Mouse (Mus musculus): ENCODE measurements around the gene Cebpe. TPM values are rescaled to one million over a fixed set of nuclear protein-coding genes. Genes with fewer than 3 reads are reported as not detected.
A peak's percentile ranks its signal among the peaks of the same experiment; 100 is the strongest.

Cebpe gene
- polyA plus RNA-seq (2016; fragmentation: Nextera tagmentation; extraction: Ambion mirVana), result 0.15 TPM in 1 of 2 replicates, not detected in the other

DNA sequence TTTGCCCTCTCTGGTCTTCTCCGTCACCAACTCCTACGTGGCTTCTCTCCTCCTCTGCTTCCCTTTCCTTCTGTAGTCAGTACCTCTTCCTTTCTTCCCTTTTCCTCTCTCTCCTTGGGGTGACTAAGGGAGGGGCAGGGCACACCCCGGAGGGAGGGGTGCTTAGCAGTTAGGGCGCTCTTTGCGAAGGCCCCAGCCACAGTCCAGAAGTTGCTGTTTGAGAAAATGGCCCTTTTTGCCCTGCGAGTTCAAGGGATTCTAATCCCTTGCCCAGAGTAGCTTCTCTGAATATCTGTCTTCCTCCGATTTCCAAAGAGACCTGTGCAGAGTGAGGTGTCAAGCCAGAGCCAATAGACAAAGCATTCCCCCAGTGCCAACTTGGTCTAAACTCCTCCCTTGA is at the start of gene Cebpe:
Gene Cebpe (minus strand): TSS at position 101 of the 400 bp plus-strand sequence.
- 90% methylated on average over 7 of the region's 7 CpGs for WGBS

DNA sequence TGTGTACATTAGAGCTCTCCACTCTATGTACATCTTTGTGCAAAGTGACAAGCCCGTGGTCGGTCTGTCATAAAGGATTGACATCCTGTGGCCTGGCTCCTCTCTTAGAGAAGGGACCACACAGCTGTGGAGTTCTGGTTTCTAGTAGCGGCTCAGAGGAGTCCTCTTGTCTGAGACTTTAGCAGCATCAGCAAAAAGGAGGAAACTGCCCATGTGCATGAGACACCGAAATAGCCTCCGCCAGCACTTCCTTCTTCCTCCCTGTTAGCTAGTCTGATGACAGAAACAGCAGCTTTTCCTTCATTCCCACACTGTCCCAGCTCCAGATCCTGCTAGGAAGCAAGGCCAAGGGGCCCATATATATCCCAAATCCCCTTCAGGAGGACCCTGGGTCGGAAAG is 44.4 kb upstream of the Cebpe start:
- Histone ChIP-seq H3K36me3 (no peaks in the 10 kb centered on the region), H3K27me3 (replicated peaks) (no peaks in the 10 kb centered on the region), H3K9me3 (no peaks in the 10 kb centered on the region), H3K27ac (no peak overlapping the region), H3K4me3 (no peak overlapping the region), H3K4me1 (peaks cover 4% of the 10 kb centered on the region), H3K4me2 (replicated peaks) (no peak overlapping the region), H3K9ac (no peak overlapping the region)
- no peak for ATAC-seq (ENCODE audit: low FRiP score, low read depth)
- 85% methylated on average over 6 of the region's 6 CpGs for WGBS

More for the DNA sequence above, at the start of gene Cebpe:
- no peak within 1 kb of the TSS for H3K4me2 ChIP-seq (replicated peaks)
- no peaks in the 10 kb centered on the region for H3K9me3 ChIP-seq
- no peak within 1 kb of the TSS for H3K27ac ChIP-seq
- H3K9ac ChIP-seq, result no peak within 1 kb of the TSS
- H3K36me3 ChIP-seq, result no peaks in the 10 kb centered on the region
- no peak within 1 kb of the TSS for H3K4me3 ChIP-seq
- no peak for ATAC-seq (ENCODE audit: low FRiP score, low read depth)
- no peaks in the 10 kb centered on the region for H3K27me3 ChIP-seq (replicated peaks)
- 0 out of 2 replicates have a peak, but pooled peaks cover 7% of the 10 kb centered on the region for H3K4me1 ChIP-seq

DNA sequence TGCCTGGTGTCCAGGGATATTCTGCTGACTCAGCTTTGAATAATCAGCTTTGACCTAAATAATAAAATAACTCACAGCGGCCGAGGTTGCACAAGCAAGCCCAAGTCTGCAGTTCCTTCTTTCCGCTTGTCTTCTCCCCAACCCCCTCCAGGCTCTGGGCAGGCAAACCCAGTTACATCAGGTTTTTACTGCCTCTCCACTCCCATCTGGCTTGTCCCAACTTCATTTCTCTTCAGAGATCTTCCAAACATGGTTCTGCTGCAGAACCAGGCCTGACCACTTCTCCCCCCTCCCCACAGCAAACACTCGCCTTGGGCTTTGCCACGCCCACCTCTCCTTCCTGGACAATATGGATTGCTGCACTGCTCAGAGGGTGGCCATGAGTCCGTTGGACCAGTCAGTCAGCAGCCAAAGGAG is 42.6 kb upstream of the Cebpe start:
- Histone ChIP-seq H3K27me3 (replicated peaks) (no peaks in the 10 kb centered on the region), H3K4me3 (no peak overlapping the region), H3K27ac (no peak overlapping the region), H3K9ac (no peak overlapping the region), H3K4me1 (peaks cover 4% of the 10 kb centered on the region), H3K4me2 (replicated peaks) (no peak overlapping the region), H3K9me3 (no peaks in the 10 kb centered on the region), H3K36me3 (no peaks in the 10 kb centered on the region)
- 29% methylated on average over 6 of the region's 6 CpGs for WGBS
- ATAC-seq (ENCODE audit: low FRiP score, low read depth), result 0 out of 2 replicates have a peak, but pooled peaks have one; percentile 17

DNA sequence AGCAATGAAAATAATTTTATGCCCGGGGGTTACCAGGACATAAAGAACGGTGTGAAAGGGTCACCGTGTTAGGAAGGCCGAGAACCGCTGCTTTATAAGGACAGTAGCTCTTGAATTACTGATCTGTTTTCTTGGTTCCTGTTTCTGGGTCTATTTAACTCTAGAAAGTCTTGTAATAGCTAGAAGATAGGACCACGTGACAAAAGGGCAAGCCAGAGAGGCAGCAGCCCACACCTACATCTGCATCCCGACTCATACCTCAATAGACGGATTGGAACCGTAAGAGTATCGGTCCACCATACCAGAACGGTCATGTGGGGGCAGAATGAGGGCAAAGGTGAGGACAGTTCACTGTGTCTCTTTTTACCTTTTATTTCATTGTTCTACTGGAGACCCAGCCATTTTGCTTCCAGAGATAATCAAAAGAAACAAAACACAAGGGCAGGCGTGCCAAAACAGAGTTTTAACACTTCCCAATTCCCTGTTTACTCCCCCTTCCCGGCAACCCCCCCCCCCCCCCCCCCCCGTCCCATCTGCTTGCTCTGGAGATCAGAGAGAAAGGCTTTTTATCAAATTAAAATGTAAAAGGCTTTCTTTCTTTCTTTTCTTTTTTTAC is 42.1 kb upstream of the Cebpe start:
- H3K9ac ChIP-seq, result no peak overlapping the region
- 74% methylated on average over 14 of the region's 14 CpGs for WGBS
- no peak overlapping the region for H3K4me3 ChIP-seq
- peaks cover 4% of the 10 kb centered on the region for H3K4me1 ChIP-seq
- no peak overlapping the region for H3K27ac ChIP-seq
- no peak for ATAC-seq (ENCODE audit: low FRiP score, low read depth)
- H3K27me3 ChIP-seq (replicated peaks), result no peaks in the 10 kb centered on the region
- no peaks in the 10 kb centered on the region for H3K36me3 ChIP-seq
- no peak overlapping the region for H3K4me2 ChIP-seq (replicated peaks)
- no peaks in the 10 kb centered on the region for H3K9me3 ChIP-seq

DNA sequence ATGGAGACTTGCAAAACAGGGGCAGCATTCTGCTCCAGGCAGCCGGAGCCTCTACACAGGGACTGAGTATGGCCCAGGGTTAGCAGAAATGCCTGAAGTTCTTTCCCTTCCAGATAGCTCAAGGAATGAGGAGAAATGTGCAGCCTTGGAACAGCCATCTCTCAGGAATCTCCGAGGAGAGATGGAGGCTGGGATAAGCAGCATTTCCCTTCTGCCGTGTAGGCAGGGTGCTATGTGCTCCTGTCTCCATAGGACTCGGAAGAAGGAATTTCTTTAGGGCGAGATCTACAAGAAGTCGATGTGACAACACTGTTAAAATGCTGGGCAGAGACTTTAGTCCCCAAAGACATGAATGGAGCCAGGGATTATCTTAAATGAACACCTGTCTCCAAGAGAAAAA is 41.0 kb upstream of the Cebpe start:
- Histone ChIP-seq H3K4me3 (no peak overlapping the region), H3K27ac (no peak overlapping the region), H3K36me3 (no peaks in the 10 kb centered on the region), H3K27me3 (replicated peaks) (no peaks in the 10 kb centered on the region), H3K4me2 (replicated peaks) (no peak overlapping the region), H3K4me1 (peaks cover 4% of the 10 kb centered on the region), H3K9me3 (no peaks in the 10 kb centered on the region), H3K9ac (no peak overlapping the region)
- ATAC-seq (ENCODE audit: low FRiP score, low read depth), result no peak
- WGBS, result 89% methylated on average over 6 of the region's 6 CpGs

DNA sequence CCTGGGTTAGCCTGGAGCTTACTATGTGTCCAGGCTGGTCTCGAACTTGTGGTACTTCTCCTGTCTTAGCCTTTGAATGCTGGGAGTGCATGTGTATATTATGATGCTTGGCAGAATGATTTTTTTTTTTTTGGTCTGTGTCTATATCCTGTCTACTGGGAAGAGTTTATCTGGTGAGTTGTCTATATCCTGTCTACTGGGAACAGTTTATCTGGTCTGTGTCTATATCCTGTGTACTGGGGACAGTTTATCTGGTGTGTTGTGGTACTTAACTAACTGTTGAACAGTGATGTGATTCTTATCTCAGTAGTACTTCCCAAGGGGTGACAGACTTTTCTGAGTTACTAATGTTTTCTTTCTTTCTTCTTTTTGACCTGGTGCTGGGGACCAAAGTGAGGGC is 39.8 kb upstream of the Cebpe start:
- H3K27ac ChIP-seq, result no peak overlapping the region
- H3K27me3 ChIP-seq (replicated peaks), result no peaks in the 10 kb centered on the region
- 89% methylated on average over 1 of the region's 1 CpGs for WGBS
- H3K36me3 ChIP-seq, result no peaks in the 10 kb centered on the region
- H3K4me2 ChIP-seq (replicated peaks), result no peak overlapping the region
- H3K4me3 ChIP-seq, result no peak overlapping the region
- H3K9me3 ChIP-seq, result no peaks in the 10 kb centered on the region
- ATAC-seq (ENCODE audit: low FRiP score, low read depth), result no peak
- H3K9ac ChIP-seq, result no peak overlapping the region
- H3K4me1 ChIP-seq, result peaks cover 4% of the 10 kb centered on the region

DNA sequence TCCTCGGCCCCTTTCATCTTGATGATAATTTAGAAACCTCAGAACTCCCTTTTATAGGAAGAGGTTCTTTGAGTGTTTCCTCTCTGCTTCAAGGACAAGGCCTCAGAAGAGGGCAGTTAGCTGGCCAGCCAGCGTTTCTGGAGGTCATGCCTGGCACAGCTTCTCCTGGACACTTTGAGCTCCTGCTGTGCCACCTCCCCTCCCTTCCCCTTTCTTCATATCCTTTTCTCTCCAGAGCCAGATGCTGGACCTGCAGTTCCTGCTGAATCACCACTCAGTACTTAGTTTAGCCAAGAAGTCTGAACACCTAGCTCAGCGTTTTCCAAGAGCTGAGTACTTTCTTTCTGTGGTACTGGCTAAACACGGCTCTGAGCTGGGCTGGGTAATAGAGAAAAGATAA is 37.3 kb upstream of the Cebpe start:
- no peaks in the 10 kb centered on the region for H3K36me3 ChIP-seq
- WGBS, result 67% methylated on average over 4 of the region's 4 CpGs
- H3K27me3 ChIP-seq (replicated peaks), result no peaks in the 10 kb centered on the region
- no peak overlapping the region for H3K9ac ChIP-seq
- H3K4me2 ChIP-seq (replicated peaks), result no peak overlapping the region
- no peak for ATAC-seq (ENCODE audit: low FRiP score, low read depth)
- no peak overlapping the region for H3K27ac ChIP-seq
- H3K4me1 ChIP-seq, result no peaks in the 10 kb centered on the region
- no peak overlapping the region for H3K4me3 ChIP-seq
- H3K9me3 ChIP-seq, result no peaks in the 10 kb centered on the region

DNA sequence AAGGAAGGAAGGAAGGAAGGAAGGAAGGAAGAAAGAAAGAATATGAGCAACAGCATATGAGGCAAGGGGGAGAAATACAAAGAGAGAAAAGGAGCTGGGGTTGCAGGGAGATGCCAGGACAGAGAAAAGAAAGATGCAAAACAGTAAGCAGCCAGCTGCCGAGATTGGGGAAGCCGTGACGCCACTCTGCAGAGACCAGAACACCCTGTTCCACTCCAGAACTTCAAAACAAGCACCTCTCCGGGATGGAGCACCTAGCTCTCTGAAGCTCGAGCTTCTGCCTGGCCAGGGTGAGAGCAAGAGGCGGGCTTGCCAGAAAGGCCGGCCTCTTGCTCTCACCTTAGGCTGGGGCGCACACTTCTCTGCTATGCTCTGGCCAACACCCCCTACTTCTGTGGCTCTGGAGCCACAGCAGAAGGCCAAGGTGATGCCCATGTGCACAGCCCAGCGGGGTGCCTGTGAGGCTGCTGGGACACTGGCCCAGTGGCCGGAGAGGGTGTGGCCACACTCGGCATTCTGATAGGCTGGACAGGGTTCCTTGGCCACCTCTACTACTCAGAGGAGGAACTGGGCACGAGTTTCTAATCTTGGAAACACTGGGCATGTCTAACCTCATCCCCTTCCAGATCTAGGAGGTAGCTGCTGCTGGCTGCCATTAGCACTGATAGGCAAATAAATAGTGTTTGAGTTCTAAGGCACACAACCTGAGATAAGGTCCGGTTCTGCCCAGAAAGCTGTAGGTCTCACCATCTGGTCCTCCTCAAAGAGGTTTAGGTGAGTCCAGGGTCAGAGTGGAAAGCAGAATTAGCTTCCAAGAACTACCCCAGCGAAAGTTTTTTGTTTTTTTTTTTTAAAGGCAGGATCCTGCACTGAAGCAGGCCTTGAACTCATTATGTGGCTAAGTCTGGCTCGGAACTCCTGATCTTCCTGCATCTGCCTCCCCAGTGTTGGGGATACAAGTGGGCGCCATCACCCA is 36.3 kb upstream of the Cebpe start:
- H3K9me3 ChIP-seq, result no peaks in the 10 kb centered on the region
- H3K27me3 ChIP-seq (replicated peaks), result no peaks in the 10 kb centered on the region
- H3K4me3 ChIP-seq, result no peak overlapping the region
- no peak for ATAC-seq (ENCODE audit: low FRiP score, low read depth)
- H3K9ac ChIP-seq, result no peak overlapping the region
- no peak overlapping the region for H3K4me2 ChIP-seq (replicated peaks)
- no peaks in the 10 kb centered on the region for H3K4me1 ChIP-seq
- no peak overlapping the region for H3K27ac ChIP-seq
- WGBS, result 88% methylated on average over 16 of the region's 16 CpGs
- no peaks in the 10 kb centered on the region for H3K36me3 ChIP-seq

DNA sequence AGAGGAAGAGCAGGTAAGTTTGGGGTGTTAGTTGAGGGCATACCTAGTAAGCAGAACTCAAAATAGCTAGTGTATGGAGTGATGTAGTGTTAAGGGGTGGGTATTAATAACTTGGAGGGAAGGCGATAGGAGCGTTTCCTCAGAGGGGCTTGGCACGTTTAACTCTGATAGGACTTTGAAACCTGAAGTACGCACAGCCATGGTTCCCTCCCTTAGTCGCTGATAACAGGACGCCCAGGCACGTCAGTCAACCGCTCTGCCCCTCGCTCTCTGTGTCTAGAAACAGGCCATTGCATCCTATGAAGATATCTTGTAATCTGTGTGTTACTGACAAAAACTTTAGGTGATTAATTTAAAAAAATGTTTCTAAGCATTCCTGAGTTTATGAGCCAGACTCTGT is 34.1 kb upstream of the Cebpe start:
- H3K9ac ChIP-seq, result no peak overlapping the region
- H3K27ac ChIP-seq, result no peak overlapping the region
- no peaks in the 10 kb centered on the region for H3K9me3 ChIP-seq
- no peaks in the 10 kb centered on the region for H3K36me3 ChIP-seq
- no peak overlapping the region for H3K4me2 ChIP-seq (replicated peaks)
- no peak overlapping the region for H3K4me3 ChIP-seq
- ATAC-seq (ENCODE audit: low FRiP score, low read depth), result no peak
- H3K4me1 ChIP-seq, result no peaks in the 10 kb centered on the region
- 93% methylated on average over 9 of the region's 9 CpGs for WGBS
- no peaks in the 10 kb centered on the region for H3K27me3 ChIP-seq (replicated peaks)

DNA sequence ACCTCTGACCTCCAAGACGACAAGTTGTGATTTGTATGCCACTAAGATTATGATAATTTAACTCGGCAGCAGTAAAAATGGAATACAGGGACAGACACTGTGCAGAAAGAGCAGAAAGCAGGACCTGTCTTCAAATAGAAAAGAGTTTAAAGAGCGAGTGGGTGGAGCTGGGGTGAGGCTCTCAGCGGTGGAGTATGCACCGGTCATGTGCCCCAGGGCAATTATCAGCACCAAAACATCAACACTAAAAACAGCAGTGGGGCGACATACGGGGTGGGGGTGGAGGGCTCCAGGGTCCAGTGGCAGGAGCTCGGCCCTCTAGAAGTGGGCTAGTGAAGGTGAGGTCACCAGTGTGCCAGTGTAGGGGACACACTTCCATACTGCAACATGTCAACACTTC is 32.5 kb upstream of the Cebpe start:
- H3K9me3 ChIP-seq, result no peaks in the 10 kb centered on the region
- no peaks in the 10 kb centered on the region for H3K27me3 ChIP-seq (replicated peaks)
- H3K4me3 ChIP-seq, result no peak overlapping the region
- H3K9ac ChIP-seq, result no peak overlapping the region
- no peaks in the 10 kb centered on the region for H3K4me1 ChIP-seq
- WGBS, result 78% methylated on average over 8 of the region's 8 CpGs
- no peak for ATAC-seq (ENCODE audit: low FRiP score, low read depth)
- no peaks in the 10 kb centered on the region for H3K36me3 ChIP-seq
- H3K4me2 ChIP-seq (replicated peaks), result no peak overlapping the region
- H3K27ac ChIP-seq, result no peak overlapping the region

DNA sequence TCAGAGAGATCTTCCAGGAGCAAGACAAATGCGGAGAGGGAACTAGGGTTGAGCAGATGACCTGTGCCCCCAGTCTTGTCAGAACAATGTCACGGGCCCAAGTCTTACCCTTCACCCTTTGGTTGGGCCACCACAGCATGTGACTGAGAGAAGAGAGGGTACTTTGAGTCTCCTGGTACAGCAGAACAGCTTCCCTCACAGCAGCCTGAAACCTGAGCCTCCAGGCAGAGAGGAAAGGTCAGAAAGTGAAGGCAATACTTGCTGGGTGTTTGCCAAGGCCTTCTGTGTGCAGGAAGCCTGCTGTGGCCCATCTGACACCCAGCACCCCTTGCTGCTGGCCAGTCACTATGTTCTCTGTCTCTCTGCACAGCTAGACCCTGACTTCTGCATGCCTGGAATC is 30.4 kb upstream of the Cebpe start:
- no peak overlapping the region for H3K27ac ChIP-seq
- H3K4me2 ChIP-seq (replicated peaks), result no peak overlapping the region
- H3K9me3 ChIP-seq, result no peaks in the 10 kb centered on the region
- H3K4me1 ChIP-seq, result no peaks in the 10 kb centered on the region
- no peak for ATAC-seq (ENCODE audit: low FRiP score, low read depth)
- H3K4me3 ChIP-seq, result no peak overlapping the region
- no peaks in the 10 kb centered on the region for H3K27me3 ChIP-seq (replicated peaks)
- H3K9ac ChIP-seq, result no peak overlapping the region
- WGBS, result 80% methylated on average over 2 of the region's 2 CpGs
- no peaks in the 10 kb centered on the region for H3K36me3 ChIP-seq

DNA sequence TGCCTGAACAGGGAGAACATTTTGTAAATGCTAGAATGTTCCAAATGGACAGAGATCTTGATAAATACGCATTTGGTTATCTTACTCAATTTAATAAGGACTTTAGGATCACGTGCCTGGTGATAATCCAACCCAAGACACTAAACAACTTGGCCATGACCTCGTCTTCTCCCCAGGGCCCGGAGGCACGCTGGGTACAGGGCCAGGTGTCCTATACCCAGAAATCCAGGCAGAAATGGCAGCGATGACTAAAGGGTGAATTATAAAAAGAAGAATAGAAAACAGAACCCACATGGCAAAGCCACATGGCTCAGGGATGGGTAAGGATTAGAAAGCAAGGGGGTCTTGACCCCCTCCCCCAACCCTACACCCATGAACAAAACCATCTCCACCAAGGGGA is 29.7 kb upstream of the Cebpe start:
- 87% methylated on average over 6 of the region's 6 CpGs for WGBS
- ATAC-seq (ENCODE audit: low FRiP score, low read depth), result no peak
- H3K9me3 ChIP-seq, result no peaks in the 10 kb centered on the region
- no peaks in the 10 kb centered on the region for H3K27me3 ChIP-seq (replicated peaks)
- no peak overlapping the region for H3K4me2 ChIP-seq (replicated peaks)
- H3K9ac ChIP-seq, result no peak overlapping the region
- H3K4me3 ChIP-seq, result no peak overlapping the region
- no peaks in the 10 kb centered on the region for H3K36me3 ChIP-seq
- H3K4me1 ChIP-seq, result no peaks in the 10 kb centered on the region
- no peak overlapping the region for H3K27ac ChIP-seq

Measured in neural tube, embryonic 12.5 days (tissue).